Mouse (Mus musculus) kidney, adult 2 months (tissue): ENCODE measurements at regions not wholly inside any gene's neighbourhood (a gene's known extent, or its start where the extent isn't known, plus 50 kb on each side); places are given as distances from the start of the nearest gene placed in this dataset.

Experiments used
- CTCF ChIP-seq: fragments of 200-500 bp; conservative IDR thresholded peaks from 2 replicates; pipeline ENCODE4 v1.5.1; 2011; ENCODE audit warnings: low read depth, mild to moderate bottlenecking, control low read depth, low read length, moderate library complexity, mixed read lengths; ENCODE audit not compliant: insufficient read depth, insufficient read length
- POLR2A ChIP-seq: fragments of 200-500 bp; IDR thresholded peaks from one replicate; pipeline ENCODE4 v1.6.1; 2011; ENCODE audit warnings: low read depth, low read length, control low read depth

DNA sequence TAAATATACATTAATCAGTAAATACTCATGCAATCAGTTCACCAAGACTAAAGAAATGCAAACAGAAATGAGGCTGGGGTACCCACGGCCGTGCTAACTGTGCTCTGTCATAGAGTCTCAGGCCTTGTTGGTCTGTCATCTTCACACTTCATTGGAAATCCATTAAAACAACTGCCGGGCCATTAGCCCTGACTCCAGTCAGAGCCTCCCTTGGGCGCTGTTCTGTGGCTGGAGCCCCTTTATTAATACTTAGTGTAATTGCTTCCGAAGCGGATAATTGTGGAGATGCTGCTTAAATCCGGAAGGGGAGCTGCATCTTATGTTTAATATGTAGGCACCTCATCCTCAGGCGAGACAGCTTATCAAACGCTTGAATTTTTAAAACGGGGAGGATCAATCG lies 76.1 kb downstream of the Ier5 start:
- TF ChIP-seq POLR2A = no peak
- no peak for TF ChIP-seq CTCF
